In the genomic region with DNA sequence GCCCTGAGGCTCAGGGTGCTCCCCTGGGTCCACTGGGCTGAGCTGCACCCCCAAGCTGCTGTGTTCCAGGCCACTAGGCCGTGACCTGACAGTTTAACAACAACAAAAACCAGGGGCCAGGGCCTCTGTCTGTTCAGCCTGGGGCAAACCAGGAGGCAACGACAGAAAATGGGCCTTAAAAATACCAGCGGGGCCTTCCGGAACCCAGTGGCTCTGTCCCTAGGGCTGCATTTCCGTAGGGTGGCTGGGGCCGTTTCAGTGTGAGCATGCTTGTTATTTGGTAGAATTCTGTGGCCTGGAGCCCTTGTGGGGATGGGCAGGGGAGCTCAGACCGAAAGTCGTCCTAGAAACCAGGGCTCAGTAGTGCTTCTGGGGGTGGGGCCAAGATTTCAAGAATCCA, we compare ENCODE assay signal across 16 mouse cellular contexts. TPM values are rescaled to one million over a fixed set of nuclear protein-coding genes. Genes with fewer than 3 reads are reported as not detected.
DNase-seq lines count a peak whose midpoint lies in the region; ATAC-seq and TF ChIP-seq lines count a peak whose summit lies in the region.
"Had no signal": no experiment of that assay in that cellular context is flagged by ENCODE, and none has a peak within 500 bp of the region (broad histone marks: within the 10 kb centered on the region; RNA-seq: fewer than 3 reads in every experiment).

No protein-coding gene starts in this region.

- DNase-seq in heart, adult 11 months = peak; percentile 89
- no peak for DNase-seq in heart, embryonic 10.5 days (ENCODE audit: low spot score)
- no peak for DNase-seq in neural tube, embryonic 10.5 days (ENCODE audit: extremely low spot score, low spot score)
- no peak for DNase-seq in urinary bladder, postnatal 14 days (ENCODE audit: low spot score)
- DNase-seq in gastrocnemius, adult 18-20 months (ENCODE audit: low spot score) = no peak
- DNase-seq: adrenal gland, postnatal 25 days; heart, postnatal 14 days; kidney, adult 8-10 months; layer of hippocampus, postnatal 36 days; lung, adult 2 months; right cerebral cortex, adult 18-20 months; thymus, adult 18-20 months had no signal

- no peak for ATAC-seq in neural tube, embryonic 13.5 days (ENCODE audit: low read depth)
- ATAC-seq in embryonic facial prominence, embryonic 13.5 days (ENCODE audit: insufficient number of reproducible peaks, insufficient read depth, low FRiP score, low TSS enrichment, low read depth) = no peak
- ATAC-seq: forebrain, embryonic 13.5 days had no signal

- no peaks in the 10 kb centered on the region for H3K27me3 ChIP-seq in heart, embryonic 10.5 days (ENCODE audit: insufficient read depth, poor library complexity, severe bottlenecking)
- no peaks in the 10 kb centered on the region for H3K27me3 ChIP-seq in neural tube, embryonic 13.5 days
- no peaks in the 10 kb centered on the region for H3K27me3 ChIP-seq in embryonic facial prominence, embryonic 13.5 days
- no peaks in the 10 kb centered on the region for H3K27me3 ChIP-seq in small intestine, adult 2 months (ENCODE audit: control insufficient read depth, insufficient read depth, low read length)
- H3K27me3 ChIP-seq: forebrain, embryonic 13.5 days had no signal

- WGBS in heart, embryonic 10.5 days = 91% methylated on average over 8 of the region's 8 CpGs
- WGBS in neural tube, embryonic 13.5 days = 82% methylated on average over 8 of the region's 8 CpGs
- WGBS in embryonic facial prominence, embryonic 13.5 days = 78% methylated on average over 8 of the region's 8 CpGs
- 89% methylated on average over 8 of the region's 8 CpGs for WGBS in small intestine, adult 2 months

- no peak overlapping the region for H3K27ac ChIP-seq in heart, embryonic 10.5 days
- no peak overlapping the region for H3K27ac ChIP-seq in neural tube, embryonic 13.5 days (replicated peaks)
- no peak overlapping the region for H3K27ac ChIP-seq in embryonic facial prominence, embryonic 13.5 days
- 0 out of 2 replicates have a peak overlapping the region, but pooled peaks have one; percentile 9 for H3K27ac ChIP-seq in small intestine, adult 2 months (ENCODE audit: insufficient read depth, low read depth, low read length)
- H3K27ac ChIP-seq: forebrain, embryonic 13.5 days had no signal

- 0 out of 2 replicates have a peak overlapping the region, but pooled peaks have one; percentile 26 for H3K9ac ChIP-seq in neural tube, embryonic 13.5 days
- H3K9ac ChIP-seq in embryonic facial prominence, embryonic 13.5 days = peak overlapping the region; percentile 21; the same call in 1 of the 2 replicates
- H3K9ac ChIP-seq: forebrain, embryonic 13.5 days had no signal

- no peaks in the 10 kb centered on the region for H3K9me3 ChIP-seq in heart, embryonic 10.5 days
- H3K9me3 ChIP-seq in neural tube, embryonic 13.5 days = no peaks in the 10 kb centered on the region
- no peaks in the 10 kb centered on the region for H3K9me3 ChIP-seq in embryonic facial prominence, embryonic 13.5 days

- H3K4me3 ChIP-seq in heart, embryonic 10.5 days = no peak overlapping the region
- H3K4me3 ChIP-seq in neural tube, embryonic 13.5 days = no peak overlapping the region
- H3K4me3 ChIP-seq in embryonic facial prominence, embryonic 13.5 days = no peak overlapping the region
- H3K4me3 ChIP-seq in small intestine, adult 2 months (ENCODE audit: low read depth, low read length) = no peak overlapping the region
- H3K4me3 ChIP-seq: forebrain, embryonic 13.5 days had no signal

- TF ChIP-seq CTCF in small intestine, adult 2 months (IDR thresholded peaks at IDR 0.05; ENCODE audit: extremely low read depth, insufficient read length, insufficient replicate concordance, low read depth, low read length) = no peak

- peaks cover 23% of the 10 kb centered on the region for H3K4me1 ChIP-seq in heart, embryonic 10.5 days
- peaks cover 32% of the 10 kb centered on the region for H3K4me1 ChIP-seq in neural tube, embryonic 13.5 days (replicated peaks)
- peaks cover 17% of the 10 kb centered on the region for H3K4me1 ChIP-seq in embryonic facial prominence, embryonic 13.5 days
- H3K4me1 ChIP-seq in small intestine, adult 2 months (ENCODE audit: control insufficient read depth, insufficient read depth, insufficient read length, low read length) = peaks cover 13% of the 10 kb centered on the region

- H3K4me2 ChIP-seq in neural tube, embryonic 13.5 days = no peak overlapping the region
- H3K4me2 ChIP-seq in embryonic facial prominence, embryonic 13.5 days = no peak overlapping the region

- H3K36me3 ChIP-seq in heart, embryonic 10.5 days = peaks cover 65% of the 10 kb centered on the region
- peaks cover 59% of the 10 kb centered on the region for H3K36me3 ChIP-seq in neural tube, embryonic 13.5 days
- H3K36me3 ChIP-seq in embryonic facial prominence, embryonic 13.5 days = peaks cover 63% of the 10 kb centered on the region
- H3K36me3 ChIP-seq in small intestine, adult 2 months (ENCODE audit: control insufficient read depth, insufficient read depth, low read length) = peaks cover 42% of the 10 kb centered on the region

- no peak for TF ChIP-seq POLR2A in small intestine, adult 2 months (IDR thresholded peaks at IDR 0.05; ENCODE audit: low read depth, low read length)

RNA-seq across cellular contexts. Expression of a gene that starts 3.6 kb away (rescaled TPM):
- polyA plus RNA-seq in heart, embryonic 10.5 days (2016; fragmentation: Nextera tagmentation; extraction: Ambion mirVana) = 80.6 and 140 TPM in 2 replicates
- 62.1 and 70.4 TPM in 2 replicates for polyA plus RNA-seq in neural tube, embryonic 13.5 days (2015; fragmentation: Nextera tagmentation; extraction: Ambion mirVana)
- 162 and 183 TPM in 2 replicates for polyA plus RNA-seq in embryonic facial prominence, embryonic 13.5 days (2015; fragmentation: Nextera tagmentation; extraction: Ambion mirVana)
- polyA plus RNA-seq in small intestine, adult 2 months (2012; rRNA removed) = 45.6 and 101 TPM in 2 replicates
- total RNA-seq in gastrocnemius, adult 18-20 months (2021) = 10 to 100 TPM; 11.2 to 11.3 TPM

RNA-seq across cellular contexts. Expression of a gene that starts 23.2 kb away (rescaled TPM):
- 973 and 1,195 TPM in 2 replicates for polyA plus RNA-seq in heart, embryonic 10.5 days (2016; fragmentation: Nextera tagmentation; extraction: Ambion mirVana)
- 462 and 574 TPM in 2 replicates for polyA plus RNA-seq in neural tube, embryonic 13.5 days (2015; fragmentation: Nextera tagmentation; extraction: Ambion mirVana)
- 447 and 479 TPM in 2 replicates for polyA plus RNA-seq in embryonic facial prominence, embryonic 13.5 days (2015; fragmentation: Nextera tagmentation; extraction: Ambion mirVana)
- 2,051 and 2,588 TPM in 2 replicates for polyA plus RNA-seq in small intestine, adult 2 months (2012; rRNA removed)
- total RNA-seq in gastrocnemius, adult 18-20 months (2021) = 100 to 1,000 TPM; 831 to 847 TPM

RNA-seq across cellular contexts. Expression of a gene that starts 30.4 kb away (rescaled TPM):
- polyA plus RNA-seq in heart, embryonic 10.5 days (2016; fragmentation: Nextera tagmentation; extraction: Ambion mirVana) = 237 and 315 TPM in 2 replicates
- 238 and 241 TPM in 2 replicates for polyA plus RNA-seq in neural tube, embryonic 13.5 days (2015; fragmentation: Nextera tagmentation; extraction: Ambion mirVana)
- polyA plus RNA-seq in embryonic facial prominence, embryonic 13.5 days (2015; fragmentation: Nextera tagmentation; extraction: Ambion mirVana) = 263 and 297 TPM in 2 replicates
- 55.1 and 85.7 TPM in 2 replicates for polyA plus RNA-seq in small intestine, adult 2 months (2012; rRNA removed)
- total RNA-seq in gastrocnemius, adult 18-20 months (2021) = 100 to 1,000 TPM; 108 to 127 TPM

RNA-seq across cellular contexts. Expression of a gene that starts 42.3 kb away (rescaled TPM):
- 2.1 and 5.0 TPM in 2 replicates for polyA plus RNA-seq in heart, embryonic 10.5 days (2016; fragmentation: Nextera tagmentation; extraction: Ambion mirVana)
- 15.6 and 16.7 TPM in 2 replicates for polyA plus RNA-seq in neural tube, embryonic 13.5 days (2015; fragmentation: Nextera tagmentation; extraction: Ambion mirVana)
- polyA plus RNA-seq in embryonic facial prominence, embryonic 13.5 days (2015; fragmentation: Nextera tagmentation; extraction: Ambion mirVana) = 8.9 and 10.4 TPM in 2 replicates
- 10.3 and 20.6 TPM in 2 replicates for polyA plus RNA-seq in small intestine, adult 2 months (2012; rRNA removed)
- 1 to 10 TPM; 4.0 to 4.6 TPM for total RNA-seq in gastrocnemius, adult 18-20 months (2021)
